ENCODE assay signal across 11 mouse cellular contexts in genomic region chr5:111532446-111533035, GRCm38 (mm10).
A peak's percentile ranks its signal among the peaks of the same experiment; 100 is the strongest.
DNase-seq lines count a peak whose midpoint lies in the region; ATAC-seq lines count a peak whose summit lies in the region.
"Had no signal": no experiment of that assay in that cellular context is flagged by ENCODE, and none has a peak within 500 bp of the region (broad histone marks: within the 10 kb centered on the region; RNA-seq: fewer than 3 reads in every experiment).

No protein-coding gene starts in this region.

- peak; percentile 84 for DNase-seq in gastrocnemius, adult 18-20 months (ENCODE audit: low spot score)
- DNase-seq in gastrocnemius, postnatal 4 days (ENCODE audit: low spot score in 2 of 2), result no peak
- peak; percentile 44 for DNase-seq in left cerebral cortex, postnatal 4 days
- DNase-seq in left cerebral cortex, postnatal 10 days (ENCODE audit: extremely low spot score in 1 of 2, low spot score in 2 of 2), result no peak
- peak; percentile 60 for DNase-seq in gastrocnemius, postnatal 14 days
- peak; percentile 94 for DNase-seq in skeletal muscle tissue, adult 2 months (ENCODE audit: low read depth, low spot score)
- no peak for DNase-seq in ovary, postnatal 14 days (ENCODE audit: low spot score)
- DNase-seq: B cell, adult 2 months; liver, postnatal 0 days; right cerebral cortex, postnatal 14 days had no signal

- intact Hi-C loops in left cerebral cortex, postnatal 4 days (cut with DNase I), result no loop called here
- intact Hi-C loops in left cerebral cortex, postnatal 10 days (cut with DNase I), result no loop called here
- intact Hi-C loops in gastrocnemius, postnatal 14 days (cut with DNase I; ENCODE audit: low total_unique reads), result no loop called here

- ATAC-seq in erythroid progenitor cell, adult 5-6 weeks (replicated peaks; ENCODE audit: low FRiP score, poor library complexity, severe bottlenecking), result no peak
- ATAC-seq: liver, postnatal 0 days had no signal

Comparison
In these comparisons a context has a peak if more than half of its experiments do, and no peak if none do; other contexts are left out.
1. DNase-seq: peak in gastrocnemius, adult 18-20 months (single experiment), left cerebral cortex, postnatal 4 days (single experiment), gastrocnemius, postnatal 14 days (single experiment) and skeletal muscle tissue, adult 2 months (single experiment); none in gastrocnemius, postnatal 4 days (0 of 2), left cerebral cortex, postnatal 10 days (0 of 2) and ovary, postnatal 14 days (single experiment).